Mouse (Mus musculus) ES-E14 (cell line): ENCODE results near the gene Acvr2b. TPM values are rescaled to one million over a fixed set of nuclear protein-coding genes. Genes with fewer than 3 reads are reported as not detected.
A peak's percentile ranks its signal among the peaks of the same experiment; 100 is the strongest.

Source experiments
- DNase-seq: peaks from one replicate; pipeline ENCODE4 v3.0.0-alpha.2; 2013; ENCODE audit warnings: low read depth, low spot score
- H3K27ac ChIP-seq: 2 replicates; pipeline ENCODE4 v1.5.1; 2012; ENCODE audit warnings: low read depth, mild to moderate bottlenecking, low read length, moderate library complexity, mixed read lengths; ENCODE audit not compliant: poor library complexity, insufficient read depth, severe bottlenecking
- H3K36me3 ChIP-seq: 2 replicates; pipeline ENCODE4 v1.6.1; 2012; ENCODE audit warnings: mild to moderate bottlenecking, low read length, moderate library complexity, mixed read lengths; ENCODE audit not compliant: control insufficient read depth, poor library complexity, insufficient read depth, severe bottlenecking
- H3K4me1 ChIP-seq, 2 experiments: fragments of 150-350 bp in 1 of 2; sonication (generic) in 1 of 2; 2 replicates each; pipeline ENCODE4 v1.6.1; 2012; ENCODE audit warnings: low read length in 2 of 2, mild to moderate bottlenecking in 1 of 2, mixed read lengths in 1 of 2; ENCODE audit not compliant: control insufficient read depth in 2 of 2, insufficient read depth in 2 of 2, poor library complexity in 1 of 2
- H3K4me3 ChIP-seq, 2 experiments: fragments of 150-350 bp in 1 of 2; sonication (generic) in 1 of 2; 2 replicates each; pipeline ENCODE4 v1.5.1; 2012; ENCODE audit warnings: low read length in 2 of 2, low read depth in 1 of 2, mild to moderate bottlenecking in 1 of 2, mixed read lengths in 1 of 2; ENCODE audit not compliant: insufficient read depth in 1 of 2, poor library complexity in 1 of 2, severe bottlenecking in 1 of 2
- H3K9ac ChIP-seq: 2 replicates; pipeline ENCODE4 v1.6.1; 2012; ENCODE audit warnings: low read depth, mild to moderate bottlenecking, low read length, mixed read lengths; ENCODE audit not compliant: poor library complexity, insufficient read depth, severe bottlenecking
- H3K9me3 ChIP-seq: fragments of 150-350 bp; sonication (generic); 2 replicates; pipeline ENCODE4 v1.6.1; 2012; ENCODE audit warnings: low read depth, mild to moderate bottlenecking, low read length; ENCODE audit not compliant: control insufficient read depth, insufficient read depth
- CHD2 ChIP-seq: IDR thresholded peaks from 2 replicates; pipeline ENCODE4 v1.6.1; 2014; ENCODE audit warnings: mild to moderate bottlenecking, low read depth, low read length, inconsistent platforms
- HCFC1 ChIP-seq: IDR thresholded peaks from 2 replicates; pipeline ENCODE4 v1.6.1; 2012; ENCODE audit warnings: low read length, inconsistent platforms, borderline replicate concordance; ENCODE audit not compliant: insufficient read depth
- MAFK ChIP-seq: IDR thresholded peaks from 2 replicates; pipeline ENCODE4 v1.6.1; 2014; ENCODE audit warnings: mild to moderate bottlenecking, low read depth, low read length, inconsistent platforms; ENCODE audit not compliant: insufficient read depth
- ZC3H11A ChIP-seq: IDR thresholded peaks from 2 replicates; pipeline ENCODE4 v1.6.1; 2012; ENCODE audit warnings: low read depth, mild to moderate bottlenecking, inconsistent platforms, low read length, borderline replicate concordance
- ZNF384 ChIP-seq: IDR thresholded peaks from 2 replicates; pipeline ENCODE4 v1.6.1; 2012; ENCODE audit warnings: low read depth, low read length, inconsistent platforms
- in situ Hi-C, 2 experiments: fragments of 600-800 bp; cut with MboI; formaldehyde crosslinking; loops; one replicate each; pipeline ENCODE4 v1.15.1; 2025; ENCODE audit warnings: low sequenced_read_pairs in 2 of 2, inconsistent platforms in 1 of 2; ENCODE audit not compliant: unreplicated experiment in 2 of 2
- total RNA-seq: library from RNA; depleted of rRNA; stranded (reverse); fragments of 300-350 nt; gene quantifications from 2 replicates; pipeline ENCODE4 v1.2.3, GENCODE M21; 2012

Acvr2b gene
- total RNA-seq, 1 experiment: 29.8 TPM

- Histone ChIP-seq H3K9ac (no peak overlapping the region), H3K27ac (no peak overlapping the region), H3K36me3 (peaks cover 16% of the 10 kb centered on the region), H3K4me1 (peaks cover 0 to 10% of the 10 kb centered on the region in 2 experiments; a peak in 3 of 4 replicates), H3K4me3 (no peak overlapping the region), H3K9me3 (no peaks in the 10 kb centered on the region)
- TF ChIP-seq CHD2 (no peak), ZC3H11A (no peak), HCFC1 (no peak), MAFK (no peak), ZNF384 (no peak)
- no peak for DNase-seq
- in situ Hi-C loops: no loop called here
Observed at GRCm38 (mm10) chr9:119457122-119457521, 55.2 kb downstream of the Acvr2b start.

DNA sequence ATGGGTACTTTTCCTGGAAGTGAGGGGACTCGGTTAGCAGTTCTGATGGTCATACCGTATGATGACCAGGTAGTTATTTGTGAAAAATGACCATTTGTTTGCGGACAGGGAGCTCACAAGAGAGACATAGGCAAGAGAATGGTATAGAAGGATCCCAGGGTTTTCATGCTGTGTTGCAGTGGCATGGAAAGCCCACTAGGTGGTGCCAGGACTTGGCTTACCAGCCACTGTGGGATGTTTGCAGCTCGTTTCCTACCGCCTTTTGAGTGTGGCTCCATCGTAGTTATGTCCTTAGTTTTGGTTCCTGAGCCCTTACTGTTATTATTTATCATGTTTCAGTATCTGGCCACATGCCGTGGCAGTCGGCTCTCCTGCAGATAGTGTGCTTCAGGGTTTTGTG, 58.5 kb downstream of the Acvr2b start:
- in situ Hi-C loops: loop anchor here in 1 of 2 experiments (10.0 kb wide), 1 partner anchor 114 kb away; the partner anchor contains the start of gene Scn5a
- peaks cover 29% of the 10 kb centered on the region for H3K36me3 ChIP-seq

GRCm38 (mm10) chr9:119465056-119465455, 63.1 kb downstream of the Acvr2b start:
- Histone ChIP-seq H3K4me1 (no peaks in the 10 kb centered on the region; a peak in 1 of 4 replicates), H3K9ac (no peak overlapping the region), H3K36me3 (peaks cover 31% of the 10 kb centered on the region), H3K27ac (no peak overlapping the region; the same call in 1 of the 2 replicates), H3K4me3 (no peak overlapping the region), H3K9me3 (no peaks in the 10 kb centered on the region)
- in situ Hi-C loops: loop anchor here in 1 of 2 experiments (10.0 kb wide), 1 partner anchor 110 kb away; the partner anchor contains the start of gene Scn5a
- TF ChIP-seq ZNF384: no peak
- no peak for TF ChIP-seq HCFC1
- no peak for TF ChIP-seq CHD2
- no peak for TF ChIP-seq MAFK
- no peak for TF ChIP-seq ZC3H11A
- DNase-seq: no peak

More for the DNA sequence above, 58.5 kb downstream of the Acvr2b start:
- Histone ChIP-seq H3K9me3 (no peaks in the 10 kb centered on the region), H3K4me3 (no peak overlapping the region), H3K4me1 (peaks cover 0 to 9% of the 10 kb centered on the region in 2 experiments; a peak in 3 of 4 replicates), H3K9ac (no peak overlapping the region), H3K27ac (no peak overlapping the region)
- peak; percentile 42 for DNase-seq
- no peak for TF ChIP-seq CHD2
- TF ChIP-seq ZNF384: no peak
- TF ChIP-seq HCFC1: no peak
- TF ChIP-seq MAFK: no peak
- TF ChIP-seq ZC3H11A: peak; percentile 60; the same call in 1 of the 2 replicates

DNA sequence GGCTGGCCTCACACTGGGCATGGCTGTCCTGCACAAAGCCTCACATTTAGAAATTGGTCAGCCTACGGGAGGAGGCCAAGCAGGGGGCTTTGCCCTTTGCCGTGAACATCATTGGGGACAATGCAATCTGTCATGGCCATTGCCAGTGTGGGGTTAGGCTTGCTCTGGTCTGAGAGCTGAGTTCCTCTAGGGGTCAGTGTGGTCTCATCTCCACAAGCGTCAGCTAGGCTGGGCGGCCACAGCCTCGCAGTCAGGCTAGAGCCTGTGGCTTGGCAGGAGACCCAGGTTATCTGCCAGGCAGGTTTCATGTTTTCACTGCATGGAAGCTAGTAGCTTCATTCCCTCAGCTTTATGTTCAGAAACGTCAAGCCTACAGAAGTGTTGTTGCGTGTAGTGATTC, 63.7 kb downstream of the Acvr2b start:
- Histone ChIP-seq H3K9ac (no peak overlapping the region), H3K27ac (no peak overlapping the region), H3K4me3 (no peak overlapping the region), H3K4me1 (no peaks in the 10 kb centered on the region; a peak in 1 of 4 replicates), H3K9me3 (no peaks in the 10 kb centered on the region), H3K36me3 (peaks cover 30% of the 10 kb centered on the region)
- no peak for DNase-seq
- in situ Hi-C loops: loop anchor here in 1 of 2 experiments (10.0 kb wide), 1 partner anchor 109 kb away; the partner anchor contains the start of gene Scn5a
- TF ChIP-seq MAFK (no peak), ZC3H11A (no peak), ZNF384 (no peak)
